Mouse (Mus musculus) 3T3-L1 (cell line): Measurements from ENCODE around the gene Fzd7.
A peak's percentile ranks its signal among the peaks of the same experiment; 100 is the strongest.

Experiments used
- DNase-seq: peaks from one replicate; pipeline ENCODE4 v3.0.0-alpha.2; 2015; ENCODE audit warnings: low read depth, low spot score

Fzd7 gene

GRCm38 (mm10) chr1:59472368-59473180 lies 9.7 kb upstream of the Fzd7 start:
- DNase-seq, result no peak

DNA sequence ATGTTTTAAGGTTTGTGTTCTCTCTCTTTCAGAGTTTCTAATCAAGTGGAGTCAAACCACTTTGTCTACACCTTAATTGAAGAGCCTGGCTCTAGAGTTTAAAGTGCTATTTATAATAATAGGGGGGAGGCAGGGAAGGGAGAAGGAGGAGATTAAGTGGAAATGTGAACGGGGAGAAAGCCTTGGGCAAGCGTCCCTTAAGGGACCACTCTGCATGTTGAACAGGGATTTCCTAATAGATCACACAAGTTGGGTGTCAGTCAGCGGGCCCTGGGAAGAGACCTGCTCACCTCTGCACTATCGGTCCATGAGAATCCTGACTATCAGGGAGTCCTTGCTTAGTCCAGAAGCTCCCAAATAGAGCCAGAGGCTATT lies 9.1 kb upstream of the Fzd7 start:
- no peak for DNase-seq

- DNase-seq, result no peak
Measured at GRCm38 (mm10) chr1:59475618-59476017, 6.6 kb upstream of the Fzd7 start.

DNA sequence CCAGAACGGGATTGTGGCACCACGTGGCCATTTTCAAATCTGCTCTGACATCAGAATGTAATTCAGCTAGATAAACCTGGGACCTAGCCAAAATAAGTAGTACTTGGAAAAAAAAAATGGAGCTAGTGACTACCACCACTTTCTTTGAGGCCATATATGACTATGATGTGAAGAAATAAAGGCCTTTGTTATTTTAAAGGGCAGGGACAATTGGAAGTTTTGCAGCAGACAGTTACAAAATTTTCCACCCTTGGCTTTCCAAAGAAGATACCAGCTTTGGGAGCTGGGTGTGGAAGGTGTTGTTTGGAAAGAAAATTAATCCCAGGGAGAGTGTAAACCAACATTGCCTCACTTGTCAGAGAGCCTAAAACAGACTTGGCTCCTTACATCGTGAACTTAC lies 3.3 kb upstream of the Fzd7 start:
- no peak for DNase-seq

DNA sequence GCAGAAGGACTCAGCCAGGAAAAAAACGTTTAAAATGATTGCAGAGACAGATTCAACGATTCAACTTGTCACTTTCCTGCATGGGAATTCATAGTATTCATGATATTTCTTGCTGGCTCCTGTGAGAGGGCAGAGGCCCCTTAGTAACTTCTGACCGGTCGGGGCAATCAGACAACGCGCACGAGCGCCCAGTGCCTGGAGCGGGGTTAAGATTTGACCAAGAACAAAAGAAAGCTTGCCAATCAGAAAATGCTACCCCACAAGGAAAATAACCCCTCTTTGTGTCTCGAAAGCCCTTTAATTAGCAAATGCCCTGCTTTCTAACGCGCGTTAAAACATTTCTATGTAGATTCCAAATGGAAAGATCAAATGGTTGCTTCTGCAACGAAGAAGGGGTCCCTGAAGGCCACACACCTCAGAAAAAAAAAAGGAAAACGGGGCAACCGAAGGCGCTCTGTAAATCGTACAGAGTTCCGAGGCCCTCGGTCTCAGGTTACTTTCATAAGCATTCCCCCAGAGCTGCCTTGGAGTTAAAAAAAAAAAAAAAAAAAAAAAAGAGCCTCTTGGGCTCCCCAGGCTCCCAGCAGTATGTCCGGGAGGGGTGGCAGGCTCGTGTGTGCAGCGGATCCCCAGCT lies 1.3 kb upstream of the Fzd7 start:
- peak; percentile 66 for DNase-seq

DNA sequence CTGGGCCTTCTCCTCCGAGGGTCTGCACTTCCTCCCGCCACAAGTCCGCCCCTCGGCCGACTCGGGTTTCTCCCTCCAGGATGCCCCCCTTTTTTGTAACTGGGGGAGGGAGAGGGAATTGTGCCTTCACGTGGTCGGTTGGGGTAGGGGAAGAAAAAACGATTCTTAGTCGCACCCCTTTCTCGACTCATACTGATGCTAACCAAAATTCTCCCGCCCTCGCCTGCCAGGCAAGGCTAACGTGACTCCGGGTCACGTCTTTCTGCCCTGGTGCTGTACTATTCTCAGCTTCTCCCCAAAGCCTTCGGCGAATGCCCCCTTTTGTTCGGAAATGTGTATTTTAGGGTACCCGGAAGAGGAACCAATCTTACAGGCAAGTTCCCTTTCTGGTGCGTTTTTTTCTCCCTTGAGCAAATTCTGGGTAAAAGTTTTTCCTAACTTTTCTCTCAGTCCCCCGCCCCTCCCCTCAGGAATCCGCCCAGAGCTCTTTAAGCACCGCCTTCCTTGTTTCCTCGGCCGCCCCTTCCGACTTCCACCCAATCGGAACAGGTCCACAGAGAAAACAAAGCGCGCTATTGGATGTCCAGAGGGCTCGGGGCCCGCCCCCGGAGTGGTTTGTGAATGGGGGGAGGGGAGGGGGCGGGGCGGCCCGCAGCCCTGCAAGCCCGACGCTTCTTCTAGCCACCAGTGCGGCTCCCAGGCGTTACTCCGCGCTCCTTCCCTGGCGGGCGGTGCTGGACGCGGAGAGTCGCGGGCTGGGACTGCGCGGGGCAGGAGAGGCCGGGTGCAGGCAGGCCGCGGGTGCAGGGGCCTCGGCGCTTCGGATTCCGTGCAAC lies 550 bp upstream of the Fzd7 start:
- DNase-seq, result peak; percentile 98

- DNase-seq, result peak; percentile 47
Measured at GRCm38 (mm10) chr1:59482696-59483520, 684 bp downstream of the Fzd7 start.

DNA sequence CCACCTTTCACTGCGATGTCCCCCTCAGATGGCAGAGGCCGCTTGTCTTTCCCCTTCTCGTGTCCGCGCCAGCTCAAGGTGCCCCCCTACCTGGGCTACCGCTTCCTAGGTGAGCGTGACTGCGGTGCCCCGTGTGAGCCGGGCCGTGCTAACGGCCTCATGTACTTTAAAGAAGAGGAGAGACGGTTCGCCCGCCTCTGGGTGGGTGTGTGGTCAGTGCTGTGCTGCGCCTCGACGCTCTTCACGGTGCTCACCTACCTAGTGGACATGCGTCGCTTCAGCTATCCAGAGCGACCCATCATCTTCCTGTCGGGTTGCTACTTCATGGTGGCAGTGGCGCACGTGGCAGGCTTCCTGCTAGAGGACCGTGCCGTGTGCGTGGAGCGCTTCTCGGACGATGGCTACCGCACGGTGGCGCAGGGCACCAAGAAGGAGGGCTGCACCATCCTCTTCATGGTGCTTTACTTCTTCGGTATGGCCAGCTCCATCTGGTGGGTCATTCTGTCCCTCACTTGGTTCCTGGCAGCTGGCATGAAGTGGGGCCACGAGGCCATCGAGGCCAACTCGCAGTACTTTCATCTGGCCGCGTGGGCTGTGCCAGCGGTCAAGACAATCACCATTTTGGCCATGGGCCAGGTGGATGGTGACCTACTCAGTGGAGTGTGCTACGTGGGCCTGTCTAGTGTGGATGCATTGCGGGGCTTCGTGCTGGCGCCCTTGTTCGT lies 1.5 kb downstream of the Fzd7 start:
- DNase-seq, result peak; percentile 48

GRCm38 (mm10) chr1:59484314-59484713 lies 2.1 kb downstream of the Fzd7 start:
- DNase-seq, result no peak

- DNase-seq, result no peak
Measured at GRCm38 (mm10) chr1:59484791-59485785, 2.9 kb downstream of the Fzd7 start.

GRCm38 (mm10) chr1:59485803-59486202 lies 3.6 kb downstream of the Fzd7 start:
- DNase-seq, result no peak

DNA sequence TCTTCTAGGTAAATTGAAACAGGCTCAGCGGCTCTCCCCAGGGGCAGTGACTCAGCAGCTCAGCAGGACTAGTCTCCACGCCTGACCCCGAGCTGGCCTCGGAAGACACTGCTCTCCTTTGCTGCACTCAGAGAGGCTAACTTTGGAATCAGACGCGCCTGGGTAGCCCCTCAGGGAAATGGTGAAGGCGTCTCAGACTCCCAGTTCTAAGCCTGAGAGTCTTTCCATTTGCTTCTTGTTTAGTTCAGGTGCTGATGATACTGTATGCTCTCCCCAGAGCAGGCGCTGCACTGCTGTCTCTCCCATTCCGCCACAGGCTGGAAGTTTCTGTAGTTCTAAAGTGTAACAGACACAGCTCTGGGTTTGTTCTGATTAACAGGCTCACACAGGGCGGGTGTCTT lies 5.4 kb downstream of the Fzd7 start:
- peak; percentile 86 for DNase-seq

DNA sequence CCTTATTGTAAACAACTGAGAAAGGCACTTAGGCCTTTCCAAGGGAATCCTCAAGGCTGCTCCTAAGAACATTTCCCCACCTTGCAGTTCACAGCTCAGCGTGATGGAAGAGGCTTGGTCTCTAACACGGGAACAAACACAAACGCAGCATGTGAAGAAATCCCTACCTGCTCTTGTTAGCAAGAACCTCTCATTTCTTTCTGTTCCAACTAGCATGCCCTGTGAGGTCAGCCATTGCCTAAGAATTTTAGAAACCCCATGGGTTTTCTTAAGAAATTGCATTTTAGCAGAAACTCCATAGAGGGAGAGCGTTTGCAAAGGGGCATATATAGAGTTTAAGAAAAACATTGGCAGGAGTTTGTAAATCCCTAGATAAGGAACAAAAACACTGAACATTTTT lies 6.3 kb downstream of the Fzd7 start:
- no peak for DNase-seq

- no peak for DNase-seq
Measured at GRCm38 (mm10) chr1:59488991-59489390, 6.8 kb downstream of the Fzd7 start.

GRCm38 (mm10) chr1:59491517-59491916 lies 9.3 kb downstream of the Fzd7 start:
- no peak for DNase-seq

DNA sequence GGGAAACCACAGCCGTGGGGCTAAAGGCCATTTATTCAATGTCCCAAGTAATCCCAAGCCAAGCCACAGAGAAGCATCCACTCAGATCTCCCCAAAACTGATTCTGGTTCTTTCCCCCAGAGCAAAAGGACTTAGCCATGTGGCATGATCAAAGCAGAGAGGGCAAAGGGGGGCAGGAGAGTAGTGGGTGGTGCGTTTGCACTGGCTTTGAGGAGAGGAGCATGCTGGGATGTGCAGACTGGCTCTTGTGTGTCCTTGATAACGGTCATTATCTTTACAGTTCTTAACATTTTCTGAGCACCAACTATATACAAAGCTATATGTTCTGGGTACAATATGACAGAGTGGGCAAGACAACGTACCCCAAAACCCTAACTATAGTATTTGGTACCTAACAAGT lies 10.2 kb downstream of the Fzd7 start:
- DNase-seq, result no peak

GRCm38 (mm10) chr1:59495970-59496369 lies 13.7 kb downstream of the Fzd7 start:
- DNase-seq, result no peak

DNA sequence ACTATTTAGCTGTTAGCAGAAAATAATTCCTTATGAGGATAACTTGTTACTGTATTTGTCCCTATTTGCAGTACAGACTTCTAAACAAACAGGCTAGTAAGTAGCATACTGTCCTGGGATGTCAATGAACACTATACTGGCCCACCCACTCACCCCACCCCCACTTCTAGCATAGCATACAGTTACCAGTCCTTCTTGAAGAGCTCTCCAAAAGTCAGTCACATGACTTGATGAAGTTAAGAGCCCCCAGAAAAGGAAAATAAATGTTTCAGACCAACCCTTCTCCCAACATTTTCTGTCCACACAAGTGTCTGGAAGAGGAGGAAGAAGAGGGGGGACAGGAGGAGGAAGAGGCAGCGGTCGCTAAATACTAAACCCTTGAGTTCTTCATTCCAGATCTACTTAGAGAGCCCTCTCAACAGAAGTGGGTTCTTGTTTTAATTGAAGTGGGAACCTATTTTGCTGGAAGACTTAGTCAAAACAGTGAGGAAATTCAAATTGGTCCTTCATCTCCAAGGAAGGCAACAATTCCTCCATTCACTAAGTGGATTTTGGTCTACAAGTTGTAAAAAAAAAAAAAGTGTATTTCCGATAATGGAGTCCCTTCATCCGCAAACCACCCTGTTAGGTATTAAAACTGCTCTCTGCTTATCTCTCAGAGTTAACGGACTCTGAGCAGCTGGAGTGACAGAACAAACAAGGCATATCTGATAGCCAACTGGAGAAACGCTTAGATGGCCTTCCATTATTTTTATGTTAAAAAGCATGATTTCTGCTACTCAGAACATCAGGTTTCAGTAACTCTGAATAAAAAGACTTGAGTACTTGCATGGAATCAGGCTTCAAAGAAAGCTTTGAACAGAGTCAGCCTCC lies 15.8 kb downstream of the Fzd7 start:
- DNase-seq, result no peak

GRCm38 (mm10) chr1:59499327-59499726 lies 17.1 kb downstream of the Fzd7 start:
- no peak for DNase-seq
